Mouse (Mus musculus) liver, embryonic 16.5 days (tissue): ENCODE data around the gene Cul4a. TPM values are rescaled to one million over a fixed set of nuclear protein-coding genes. Genes with fewer than 3 reads are reported as not detected.
"Not testable (repeated sequence)": the region's sequence is repeated elsewhere in the genome, so short reads cannot be mapped to it uniquely, and the experiment has no call there.

Experiments
- ATAC-seq: fragments of 200-750 bp; cut with Nextera tagmentation; 2 replicates; pipeline ENCODE4 v1.8.0; 2017; ENCODE audit warnings: low read depth, mild to moderate bottlenecking, moderate number of reproducible peaks, moderate library complexity
- H3K27ac ChIP-seq: fragments of 300-500 bp; sonication (generic); 2 replicates; pipeline ENCODE4 v1.5.1; 2014; ENCODE audit warnings: mild to moderate bottlenecking, low read length
- H3K27me3 ChIP-seq: fragments of 300-500 bp; sonication (generic); 2 replicates; pipeline ENCODE4 v1.6.1; 2014; ENCODE audit warnings: low read depth, low read length, mixed read lengths; ENCODE audit not compliant: control insufficient read depth, insufficient read depth
- H3K36me3 ChIP-seq: fragments of 300-500 bp; sonication (generic); 2 replicates; pipeline ENCODE4 v1.6.1; 2014; ENCODE audit warnings: mild to moderate bottlenecking; ENCODE audit not compliant: control insufficient read depth, insufficient read depth
- H3K4me1 ChIP-seq: fragments of 300-500 bp; sonication (generic); 2 replicates; pipeline ENCODE4 v1.6.1; 2014; ENCODE audit warnings: low read depth, low read length, mixed read lengths; ENCODE audit not compliant: control insufficient read depth
- H3K4me2 ChIP-seq: fragments of 300-500 bp; sonication (generic); 2 replicates; pipeline ENCODE4 v1.6.1; 2014; ENCODE audit warnings: low read depth, low read length, mixed read lengths
- H3K4me3 ChIP-seq: fragments of 300-500 bp; sonication (generic); 2 replicates; pipeline ENCODE4 v1.5.1; 2014; ENCODE audit warnings: low read depth, mild to moderate bottlenecking, low read length
- H3K9ac ChIP-seq: fragments of 300-500 bp; sonication (generic); 2 replicates; pipeline ENCODE4 v1.6.1; 2014; ENCODE audit warnings: low read depth, low read length
- H3K9me3 ChIP-seq: fragments of 300-500 bp; sonication (generic); replicated peaks from 2 replicates; pipeline ENCODE4 v1.6.1; 2016; ENCODE audit warnings: low read length; ENCODE audit not compliant: control insufficient read depth
- WGBS: fragments of 180-500 bp; shearing (Covaris S2); extraction: QIAGEN DNeasy Blood & Tissue Kit; methylation state at CpG from one replicate; pipeline ENCODE4 v1.1.7; 2014; ENCODE audit not compliant: insufficient replicate concordance; 5-methylcytosine and 5-hydroxymethylcytosine counted together
- polyA plus RNA-seq: library from polyadenylated mRNA; unstranded; fragments of >200 nt; fragmentation: Nextera tagmentation; extraction: Ambion mirVana; gene quantifications from 2 replicates; pipeline ENCODE4 v1.2.1, GENCODE M21; 2015

Cul4a gene
- polyA plus RNA-seq, 1 experiment from 2014 or later: 72.1 TPM

DNA sequence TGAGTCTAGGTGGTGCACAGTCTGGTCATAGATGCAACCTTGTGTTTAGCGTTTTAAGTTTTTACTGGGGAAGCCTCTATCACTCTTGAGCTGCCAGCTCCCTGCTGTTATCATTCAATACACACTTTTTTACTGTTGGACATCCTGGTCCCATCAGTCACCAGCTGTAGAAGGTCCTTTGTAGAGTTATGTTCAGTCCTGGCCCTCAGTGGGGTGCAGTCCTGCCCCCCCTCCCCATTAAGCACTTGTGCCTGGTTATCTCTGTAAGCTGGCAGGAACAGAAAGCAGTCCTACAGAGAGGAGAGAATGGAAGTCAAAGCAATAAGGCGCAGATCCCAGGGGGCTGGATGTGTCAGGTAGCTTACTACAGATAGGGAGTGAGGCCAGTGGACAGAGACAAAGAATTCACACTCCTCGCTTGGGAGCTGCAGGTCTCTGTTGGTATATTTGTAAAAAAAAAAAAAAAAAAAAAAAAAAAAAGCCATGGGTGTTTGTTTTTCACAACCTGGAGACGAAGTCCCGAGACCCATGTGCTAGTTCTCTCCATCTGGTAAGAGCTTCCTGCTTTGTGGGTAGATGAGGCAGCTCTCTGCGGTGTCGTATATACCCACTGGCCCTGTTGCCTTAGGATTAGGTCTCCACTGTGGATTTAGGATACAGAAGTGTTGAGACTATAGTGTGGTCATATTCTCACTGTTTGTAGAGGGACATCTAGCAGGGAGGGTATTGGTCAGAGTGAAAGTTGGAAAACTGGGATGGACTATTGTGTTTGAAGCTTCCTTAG is 15.7 kb downstream of the Cul4a start:
- Histone ChIP-seq H3K9ac (no peak overlapping the region), H3K36me3 (peaks cover 13% of the 10 kb centered on the region), H3K27me3 (no peaks in the 10 kb centered on the region), H3K27ac (peak overlapping the region; percentile 16), H3K4me3 (no peak overlapping the region), H3K4me2 (0 out of 2 replicates have a peak overlapping the region, but pooled peaks have one; percentile 10), H3K9me3 (no peaks in the 10 kb centered on the region), H3K4me1 (peaks cover 26% of the 10 kb centered on the region)
- peak; percentile 75 for ATAC-seq
- WGBS: 22% methylated on average over 7 of the region's 7 CpGs

DNA sequence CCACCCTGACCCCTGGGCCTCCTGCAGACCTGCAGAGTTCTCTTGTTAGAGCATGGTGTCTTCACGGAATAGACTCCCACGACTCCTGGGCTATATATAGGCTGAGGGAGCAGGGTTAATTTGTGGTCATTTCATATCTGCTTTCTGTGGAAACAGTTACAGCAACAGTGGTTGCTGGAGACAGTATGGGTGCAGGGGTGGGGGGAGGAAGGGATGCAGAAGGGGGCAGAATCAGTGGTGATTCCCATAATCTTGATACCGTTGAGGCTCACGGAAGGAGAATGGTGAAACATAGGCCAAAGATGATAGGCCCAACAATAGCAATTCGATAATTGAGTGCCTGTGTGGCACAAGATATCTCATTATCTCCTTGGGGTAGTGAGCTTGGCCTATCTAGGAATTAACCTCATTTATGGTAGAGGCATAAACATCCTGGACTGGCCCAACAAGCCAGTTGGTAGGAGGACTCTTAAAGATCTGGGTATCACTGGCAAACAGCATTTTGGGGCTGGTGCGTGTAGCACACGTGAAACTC is 17.5 kb downstream of the Cul4a start:
- Histone ChIP-seq H3K27ac (peak overlapping the region; percentile 22; the same call in 1 of the 2 replicates), H3K27me3 (no peaks in the 10 kb centered on the region), H3K9ac (no peak overlapping the region; the same call in 1 of the 2 replicates), H3K4me3 (no peak overlapping the region), H3K4me1 (peaks cover 26% of the 10 kb centered on the region), H3K4me2 (no peak overlapping the region), H3K9me3 (no peaks in the 10 kb centered on the region), H3K36me3 (peaks cover 30% of the 10 kb centered on the region)
- peak; percentile 60 for ATAC-seq
- 19% methylated on average over 7 of the region's 7 CpGs for WGBS

DNA sequence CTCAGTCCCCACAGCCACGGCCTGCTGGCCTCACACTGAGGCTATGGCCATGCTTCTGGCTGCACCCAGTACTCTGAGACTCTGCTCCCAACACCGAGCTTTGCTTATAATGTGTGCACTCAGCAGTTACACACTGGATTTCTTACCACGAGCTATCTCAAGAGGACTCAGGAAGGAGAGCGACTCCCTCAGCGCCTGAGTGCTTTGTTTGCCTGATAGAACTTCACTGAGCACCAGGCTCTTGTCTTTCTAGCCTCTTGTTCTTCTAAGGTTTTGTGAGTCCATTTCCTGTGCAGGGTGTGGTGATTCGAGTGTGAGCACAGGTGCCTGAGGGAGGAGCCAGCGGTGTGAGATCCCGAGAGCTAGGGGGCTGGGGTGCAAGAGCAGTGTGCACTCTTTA is 19.5 kb downstream of the Cul4a start:
- 79% methylated on average over 8 of the region's 8 CpGs for WGBS
- H3K27ac ChIP-seq: no peak overlapping the region
- H3K4me2 ChIP-seq: no peak overlapping the region
- H3K4me3 ChIP-seq: no peak overlapping the region
- H3K9me3 ChIP-seq: no peaks in the 10 kb centered on the region
- no peak for ATAC-seq
- peaks cover 44% of the 10 kb centered on the region for H3K36me3 ChIP-seq
- H3K9ac ChIP-seq: no peak overlapping the region
- H3K4me1 ChIP-seq: peaks cover 26% of the 10 kb centered on the region
- H3K27me3 ChIP-seq: no peaks in the 10 kb centered on the region

DNA sequence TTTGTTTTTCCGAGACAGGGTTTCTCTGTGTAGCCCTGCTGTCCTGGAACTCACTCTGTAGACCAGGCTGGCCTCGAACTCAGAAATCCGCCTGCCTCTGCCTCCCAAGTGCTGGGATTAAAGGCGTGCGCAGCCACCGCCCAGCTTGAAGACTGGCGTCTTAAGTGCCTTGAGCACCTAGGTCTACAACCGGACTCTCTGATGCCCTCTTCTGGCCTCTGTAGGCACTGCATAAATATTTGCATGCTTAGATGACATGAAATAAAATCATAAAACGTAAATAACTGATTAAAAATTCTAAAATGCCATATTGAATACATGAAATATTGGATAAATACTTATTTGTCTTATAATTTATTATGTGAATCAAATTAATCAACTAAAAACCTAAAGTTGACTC is 26.8 kb downstream of the Cul4a start:
- 55% methylated on average over 9 of the region's 9 CpGs for WGBS
- not testable (repeated sequence) for H3K4me1 ChIP-seq, H3K27ac ChIP-seq, H3K4me3 ChIP-seq, H3K9ac ChIP-seq, H3K9me3 ChIP-seq, H3K27me3 ChIP-seq, H3K4me2 ChIP-seq
- ATAC-seq: peak; percentile 53; the same call in 1 of the 2 replicates
- H3K36me3 ChIP-seq: peaks cover 83% of the 10 kb centered on the region

DNA sequence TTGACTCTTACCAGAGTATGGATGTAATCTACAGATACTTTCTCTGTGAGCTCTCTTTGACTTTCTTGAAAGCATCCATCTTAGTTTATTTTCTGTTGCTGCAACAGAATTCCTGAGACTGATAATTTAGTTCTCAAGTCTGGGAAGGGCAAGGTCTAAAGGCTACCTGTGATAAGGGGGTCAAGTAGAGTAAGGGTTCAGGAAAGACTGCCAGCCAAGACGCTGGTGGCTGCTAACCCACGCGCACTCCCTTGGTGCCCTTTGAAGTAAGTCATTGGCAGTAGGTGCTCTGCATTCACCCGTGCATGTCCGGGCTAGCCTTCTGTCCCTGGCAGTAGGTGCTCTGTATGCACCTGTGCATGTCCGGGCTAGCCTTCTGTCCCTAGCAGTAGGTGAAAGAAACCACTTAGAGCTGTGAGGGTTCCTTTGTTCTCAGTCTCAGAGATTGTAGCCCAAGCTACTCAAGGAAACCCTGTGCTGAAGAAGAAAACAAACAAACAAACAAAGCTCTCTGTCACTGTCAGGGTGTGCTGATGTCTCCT is 34.3 kb downstream of the Cul4a start:
- Histone ChIP-seq H3K9ac (no peak overlapping the region), H3K27ac (no peak overlapping the region), H3K4me1 (no peaks in the 10 kb centered on the region), H3K4me3 (no peak overlapping the region), H3K36me3 (peaks cover 95% of the 10 kb centered on the region), H3K4me2 (no peak overlapping the region), H3K27me3 (no peaks in the 10 kb centered on the region), H3K9me3 (no peaks in the 10 kb centered on the region)
- no peak for ATAC-seq
- 90% methylated on average over 6 of the region's 6 CpGs for WGBS

DNA sequence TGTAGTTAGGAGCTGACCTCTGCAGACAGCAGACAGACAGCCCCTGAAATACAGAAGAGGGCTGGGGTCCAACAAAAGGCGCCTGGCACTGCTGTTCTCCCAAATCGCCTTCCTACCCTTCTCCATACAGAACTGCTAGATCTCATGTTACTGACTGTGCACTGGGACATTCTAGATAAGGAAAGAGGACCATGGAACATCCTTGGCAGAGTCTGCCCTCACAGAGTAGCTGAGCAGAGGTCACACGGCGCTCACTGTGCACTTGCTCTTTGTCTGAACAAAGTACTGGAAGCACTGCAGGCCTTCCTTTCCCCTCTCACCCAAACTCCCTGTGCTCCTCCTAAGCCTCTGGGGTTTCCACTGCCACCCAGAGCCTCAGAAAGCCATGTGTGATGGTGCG is 36.3 kb downstream of the Cul4a start:
- Histone ChIP-seq H3K4me2 (no peak overlapping the region), H3K36me3 (peaks cover 92% of the 10 kb centered on the region)

DNA sequence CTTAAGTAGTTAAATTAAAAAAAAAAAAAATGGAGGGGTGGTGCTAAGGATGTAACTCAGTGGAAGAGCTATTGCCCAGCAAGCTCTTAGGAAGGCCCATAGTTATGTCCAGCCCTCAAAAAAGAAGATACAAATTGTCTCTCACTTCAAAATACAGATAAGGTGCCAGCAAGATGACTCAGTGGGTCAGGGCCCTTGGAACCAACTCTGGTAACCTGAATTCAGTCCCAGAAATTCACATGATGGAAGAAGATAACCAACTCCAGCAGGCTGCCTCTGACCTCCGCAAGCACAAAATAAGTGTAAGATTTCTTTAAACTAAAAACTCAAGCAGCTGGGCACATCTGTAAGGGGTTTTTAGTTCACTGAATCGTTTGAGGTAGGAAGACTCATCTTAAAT is 43.1 kb downstream of the Cul4a start:
- H3K9me3 ChIP-seq: no peaks in the 10 kb centered on the region
- H3K36me3 ChIP-seq: peaks cover 36% of the 10 kb centered on the region
- H3K27me3 ChIP-seq: no peaks in the 10 kb centered on the region
- ATAC-seq: no peak
- no peak overlapping the region for H3K27ac ChIP-seq
- no peaks in the 10 kb centered on the region for H3K4me1 ChIP-seq
- WGBS: 81% methylated on average over 2 of the region's 2 CpGs
- no peak overlapping the region for H3K4me3 ChIP-seq
- H3K4me2 ChIP-seq: no peak overlapping the region
- H3K9ac ChIP-seq: no peak overlapping the region

More for the DNA sequence above, 36.3 kb downstream of the Cul4a start:
- H3K27me3 ChIP-seq: no peaks in the 10 kb centered on the region
- no peak overlapping the region for H3K4me3 ChIP-seq
- H3K9me3 ChIP-seq: no peaks in the 10 kb centered on the region
- 86% methylated on average over 5 of the region's 5 CpGs for WGBS
- no peak overlapping the region for H3K9ac ChIP-seq
- no peaks in the 10 kb centered on the region for H3K4me1 ChIP-seq
- no peak for ATAC-seq
- no peak overlapping the region for H3K27ac ChIP-seq

DNA sequence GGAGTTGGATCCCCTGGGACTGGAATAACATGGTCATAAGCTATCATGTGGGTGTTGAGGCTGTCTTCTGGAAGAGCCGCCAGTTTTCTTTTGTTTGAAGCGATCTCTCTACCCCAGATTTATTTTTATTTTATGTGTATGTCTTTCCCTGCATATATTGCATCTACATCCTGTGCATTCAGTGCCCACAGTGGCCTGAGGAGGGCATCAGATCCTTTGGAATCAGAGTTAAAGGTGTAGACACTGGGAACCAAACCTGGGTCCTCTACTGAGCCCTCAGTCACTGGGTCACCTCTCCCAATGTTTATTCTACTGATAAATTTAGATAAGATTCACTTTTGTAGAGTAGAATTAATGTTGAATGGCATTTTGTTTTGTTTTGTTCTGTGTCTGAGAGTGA is 43.9 kb downstream of the Cul4a start:
- WGBS: 87% methylated on average over 2 of the region's 2 CpGs
- no peak for ATAC-seq
- Histone ChIP-seq H3K4me2 (no peak overlapping the region), H3K4me3 (no peak overlapping the region), H3K36me3 (peaks cover 29% of the 10 kb centered on the region; the same call in 1 of the 2 replicates), H3K27me3 (no peaks in the 10 kb centered on the region), H3K9me3 (no peaks in the 10 kb centered on the region), H3K27ac (no peak overlapping the region), H3K9ac (no peak overlapping the region), H3K4me1 (no peaks in the 10 kb centered on the region)

DNA sequence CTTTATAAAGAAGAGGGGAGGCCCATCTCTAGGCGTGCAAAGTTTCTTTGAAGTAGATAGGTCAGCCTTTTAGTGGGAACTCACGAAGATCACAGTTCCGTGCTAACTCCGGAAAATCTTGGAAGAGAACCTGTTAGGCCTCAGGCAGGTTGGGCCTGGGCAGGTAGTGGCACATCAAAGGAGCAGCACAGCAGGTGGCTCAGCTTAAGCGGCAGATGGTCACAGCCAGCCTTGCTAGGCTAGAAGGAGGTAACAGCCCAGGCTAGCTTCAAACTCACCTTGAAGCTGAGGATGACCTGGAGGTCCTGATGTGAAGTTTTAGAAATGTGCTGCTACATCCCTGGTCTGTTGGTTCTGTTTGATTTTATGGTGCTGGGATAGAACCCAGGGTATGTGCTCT is 44.4 kb downstream of the Cul4a start:
- H3K4me2 ChIP-seq: no peak overlapping the region
- 72% methylated on average over 5 of the region's 5 CpGs for WGBS

More for the DNA sequence above, 44.4 kb downstream of the Cul4a start:
- Histone ChIP-seq H3K9ac (no peak overlapping the region), H3K36me3 (peaks cover 24% of the 10 kb centered on the region; the same call in 1 of the 2 replicates), H3K9me3 (no peaks in the 10 kb centered on the region), H3K27ac (no peak overlapping the region), H3K27me3 (no peaks in the 10 kb centered on the region), H3K4me3 (no peak overlapping the region), H3K4me1 (no peaks in the 10 kb centered on the region)
- no peak for ATAC-seq
